ENCODE assay signal across 25 mouse cellular contexts in genomic region chr13:46718893-46719400, GRCm38 (mm10). TPM values are rescaled to one million over a fixed set of nuclear protein-coding genes. Genes with fewer than 3 reads are reported as not detected.
A peak's percentile ranks its signal among the peaks of the same experiment; 100 is the strongest.
DNase-seq lines count a peak whose midpoint lies in the region; ATAC-seq and TF ChIP-seq lines count a peak whose summit lies in the region.
"Had no signal": no experiment of that assay in that cellular context is flagged by ENCODE, and none has a peak within 500 bp of the region (broad histone marks: within the 10 kb centered on the region; RNA-seq: fewer than 3 reads in every experiment).

No protein-coding gene starts in this region.

- ATAC-seq in liver, postnatal 0 days, result no peak
- no peak for ATAC-seq in liver, embryonic 12.5 days
- ATAC-seq in CD4-positive, CD25-positive, alpha-beta regulatory T cell, adult 4 months, result peak; percentile 53
- ATAC-seq in lung, postnatal 0 days, result no peak
- ATAC-seq: hindbrain, postnatal 0 days; midbrain, embryonic 16.5 days had no signal

- no peaks in the 10 kb centered on the region for H3K27me3 ChIP-seq in liver, postnatal 0 days (ENCODE audit: insufficient read depth, low read length)
- H3K27me3 ChIP-seq in liver, embryonic 12.5 days (replicated peaks), result no peaks in the 10 kb centered on the region
- H3K27me3 ChIP-seq in small intestine, adult 2 months (ENCODE audit: control insufficient read depth, insufficient read depth, low read length), result no peaks in the 10 kb centered on the region
- H3K27me3 ChIP-seq in lung, postnatal 0 days (replicated peaks; ENCODE audit: insufficient read depth, low read length), result no peaks in the 10 kb centered on the region
- H3K27me3 ChIP-seq: embryonic facial prominence, embryonic 12.5 days; forebrain, embryonic 12.5 days; lung, embryonic 15.5 days had no signal

- H3K36me3 ChIP-seq in liver, postnatal 0 days (replicated peaks; ENCODE audit: insufficient read depth, low read length), result peaks cover 20% of the 10 kb centered on the region
- H3K36me3 ChIP-seq in liver, embryonic 12.5 days, result peaks cover 43% of the 10 kb centered on the region
- H3K36me3 ChIP-seq in small intestine, adult 2 months (ENCODE audit: control insufficient read depth, insufficient read depth, low read length), result peaks cover 10% of the 10 kb centered on the region
- no peaks in the 10 kb centered on the region for H3K36me3 ChIP-seq in lung, postnatal 0 days (ENCODE audit: insufficient read depth, low read length)

- H3K9ac ChIP-seq in liver, postnatal 0 days (replicated peaks), result no peak overlapping the region
- H3K9ac ChIP-seq in liver, embryonic 12.5 days, result no peak overlapping the region
- H3K9ac ChIP-seq in lung, postnatal 0 days (replicated peaks; ENCODE audit: low read depth), result no peak overlapping the region
- H3K9ac ChIP-seq: embryonic facial prominence, embryonic 12.5 days; forebrain, embryonic 12.5 days; lung, embryonic 15.5 days had no signal

- no peak for TF ChIP-seq POLR2A in small intestine, adult 2 months (IDR thresholded peaks at IDR 0.05; ENCODE audit: low read depth, low read length)

- no peak overlapping the region for H3K27ac ChIP-seq in liver, postnatal 0 days (ENCODE audit: low read depth)
- no peak overlapping the region for H3K27ac ChIP-seq in liver, embryonic 12.5 days
- H3K27ac ChIP-seq in small intestine, adult 2 months (ENCODE audit: insufficient read depth, low read depth, low read length), result 0 out of 2 replicates have a peak overlapping the region, but pooled peaks have one; percentile 9
- H3K27ac ChIP-seq in lung, postnatal 0 days (ENCODE audit: low read length), result no peak overlapping the region
- H3K27ac ChIP-seq: embryonic facial prominence, embryonic 12.5 days; forebrain, embryonic 12.5 days; heart, embryonic 10.5 days; hindbrain, embryonic 10.5 days; hindbrain, postnatal 0 days; limb, embryonic 10.5 days; lung, embryonic 15.5 days; midbrain, embryonic 10.5 days had no signal

- no peaks in the 10 kb centered on the region for H3K9me3 ChIP-seq in liver, postnatal 0 days (ENCODE audit: low read length)
- H3K9me3 ChIP-seq in liver, embryonic 12.5 days (replicated peaks), result no peaks in the 10 kb centered on the region
- no peaks in the 10 kb centered on the region for H3K9me3 ChIP-seq in lung, postnatal 0 days (ENCODE audit: low read length)
- H3K9me3 ChIP-seq: embryonic facial prominence, embryonic 12.5 days; forebrain, embryonic 12.5 days; heart, embryonic 10.5 days; hindbrain, embryonic 10.5 days; limb, embryonic 10.5 days; lung, embryonic 15.5 days; midbrain, embryonic 10.5 days had no signal

- 57% methylated on average over 5 of the region's 5 CpGs for WGBS in liver, postnatal 0 days (ENCODE audit: insufficient replicate concordance)
- WGBS in liver, embryonic 12.5 days (ENCODE audit: insufficient replicate concordance), result 58% methylated on average over 5 of the region's 5 CpGs
- 67% methylated on average over 5 of the region's 5 CpGs for WGBS in small intestine, adult 2 months
- 84% methylated on average over 5 of the region's 5 CpGs for WGBS in lung, postnatal 0 days

- no peak for TF ChIP-seq EP300 in liver, postnatal 0 days (IDR thresholded peaks at IDR 0.05; ENCODE audit: low read depth)
- no peak for TF ChIP-seq EP300 in lung, postnatal 0 days (IDR thresholded peaks at IDR 0.05)

- no peak overlapping the region for H3K4me3 ChIP-seq in liver, postnatal 0 days (ENCODE audit: low read depth, low read length)
- H3K4me3 ChIP-seq in liver, embryonic 12.5 days, result no peak overlapping the region
- H3K4me3 ChIP-seq in small intestine, adult 2 months (ENCODE audit: low read depth, low read length), result peak overlapping the region; percentile 9; the same call in 1 of the 2 replicates
- H3K4me3 ChIP-seq in lung, postnatal 0 days (ENCODE audit: low read depth, low read length), result no peak overlapping the region
- H3K4me3 ChIP-seq: embryonic facial prominence, embryonic 12.5 days; forebrain, embryonic 12.5 days; heart, embryonic 10.5 days; hindbrain, embryonic 10.5 days; limb, embryonic 10.5 days; lung, embryonic 15.5 days; midbrain, embryonic 10.5 days; myocyte had no signal

- no peak for TF ChIP-seq CTCF in liver, postnatal 0 days (IDR thresholded peaks at IDR 0.05; ENCODE audit: low read depth)
- TF ChIP-seq CTCF in small intestine, adult 2 months (IDR thresholded peaks at IDR 0.05; ENCODE audit: extremely low read depth, insufficient read length, insufficient replicate concordance, low read depth, low read length), result no peak
- no peak for TF ChIP-seq CTCF in lung, postnatal 0 days (IDR thresholded peaks at IDR 0.05)

- H3K4me2 ChIP-seq in liver, postnatal 0 days (ENCODE audit: low read depth, low read length), result peak overlapping the region; percentile 7
- H3K4me2 ChIP-seq in liver, embryonic 12.5 days, result no peak overlapping the region
- no peak overlapping the region for H3K4me2 ChIP-seq in lung, postnatal 0 days (replicated peaks; ENCODE audit: low read depth, low read length)
- H3K4me2 ChIP-seq: embryonic facial prominence, embryonic 12.5 days; forebrain, embryonic 12.5 days; lung, embryonic 15.5 days had no signal

- peaks cover 14% of the 10 kb centered on the region; the same call in 1 of the 2 replicates for H3K4me1 ChIP-seq in liver, postnatal 0 days (ENCODE audit: insufficient read depth)
- H3K4me1 ChIP-seq in liver, embryonic 12.5 days, result peaks cover 72% of the 10 kb centered on the region
- peaks cover 3% of the 10 kb centered on the region; the same call in 1 of the 2 replicates for H3K4me1 ChIP-seq in small intestine, adult 2 months (ENCODE audit: control insufficient read depth, insufficient read depth, insufficient read length, low read length)
- no peaks in the 10 kb centered on the region; the same call in 1 of the 2 replicates for H3K4me1 ChIP-seq in lung, postnatal 0 days (ENCODE audit: insufficient read depth, low read depth, low read length)
- H3K4me1 ChIP-seq: embryonic facial prominence, embryonic 12.5 days; hindbrain, embryonic 10.5 days; midbrain, embryonic 10.5 days had no signal

- DNase-seq in liver, postnatal 0 days, result no peak
- DNase-seq in induced T-regulatory cell, adult 2 months (ENCODE audit: low read depth), result peak; percentile 67
- no peak for DNase-seq in lung, postnatal 0 days (ENCODE audit: low spot score)
- DNase-seq in left cerebral cortex, adult 8-10 months (ENCODE audit: low spot score in 2 of 2), result no peak
- DNase-seq: cerebellum, adult 18-20 months; cerebellum, postnatal 14 days; gastrocnemius, postnatal 36 days; kidney, adult 11 months; kidney, postnatal 4 days; layer of hippocampus, adult 9-11 months; lung, postnatal 4 days; thymus, postnatal 14 days had no signal

RNA-seq across cellular contexts. Expression of gene Nup153, which starts 8.8 kb away (rescaled TPM):
- polyA plus RNA-seq in liver, postnatal 0 days (2015; fragmentation: Nextera tagmentation; extraction: Ambion mirVana), result 6.6 and 8.0 TPM in 2 replicates
- 38.3 and 39.0 TPM in 2 replicates for polyA plus RNA-seq in liver, embryonic 12.5 days (2016; fragmentation: Nextera tagmentation; extraction: Ambion mirVana)
- polyA plus RNA-seq in CD4-positive, CD25-positive, alpha-beta regulatory T cell, adult 4 months (2017; shearing (Covaris generic)), result 10 to 100 TPM; 51.7 to 77.9 TPM
- 23.0 and 32.5 TPM in 2 replicates for polyA plus RNA-seq in small intestine, adult 2 months (2012; rRNA removed)
- polyA plus RNA-seq in lung, postnatal 0 days (2015; fragmentation: Nextera tagmentation; extraction: Ambion mirVana), result 14.0 and 16.9 TPM in 2 replicates
- 10 to 100 TPM; 47.2 to 54.8 (median 50.0) TPM for total RNA-seq in left cerebral cortex, adult 8-10 months (2022)

RNA-seq across cellular contexts. Expression of gene Fam8a1, which starts 49.6 kb away (rescaled TPM):
- 4.4 TPM in 2 replicates for polyA plus RNA-seq in liver, postnatal 0 days (2015; fragmentation: Nextera tagmentation; extraction: Ambion mirVana)
- 6.6 and 7.0 TPM in 2 replicates for polyA plus RNA-seq in liver, embryonic 12.5 days (2016; fragmentation: Nextera tagmentation; extraction: Ambion mirVana)
- polyA plus RNA-seq in CD4-positive, CD25-positive, alpha-beta regulatory T cell, adult 4 months (2017; shearing (Covaris generic)), result 1 to 10 TPM; 8.5 to 9.0 TPM
- polyA plus RNA-seq in small intestine, adult 2 months (2012; rRNA removed), result 26.9 and 57.0 TPM in 2 replicates
- polyA plus RNA-seq in lung, postnatal 0 days (2015; fragmentation: Nextera tagmentation; extraction: Ambion mirVana), result 12.7 and 13.0 TPM in 2 replicates
- 10 to 100 TPM; 79.0 to 84.9 (median 81.5) TPM for total RNA-seq in left cerebral cortex, adult 8-10 months (2022)
